Mouse (Mus musculus): ENCODE measurements at regions not wholly inside any gene's neighbourhood (a gene's known extent, or its start where the extent isn't known, plus 50 kb on each side); places are given as distances from the start of the nearest gene placed in this dataset.

DNA sequence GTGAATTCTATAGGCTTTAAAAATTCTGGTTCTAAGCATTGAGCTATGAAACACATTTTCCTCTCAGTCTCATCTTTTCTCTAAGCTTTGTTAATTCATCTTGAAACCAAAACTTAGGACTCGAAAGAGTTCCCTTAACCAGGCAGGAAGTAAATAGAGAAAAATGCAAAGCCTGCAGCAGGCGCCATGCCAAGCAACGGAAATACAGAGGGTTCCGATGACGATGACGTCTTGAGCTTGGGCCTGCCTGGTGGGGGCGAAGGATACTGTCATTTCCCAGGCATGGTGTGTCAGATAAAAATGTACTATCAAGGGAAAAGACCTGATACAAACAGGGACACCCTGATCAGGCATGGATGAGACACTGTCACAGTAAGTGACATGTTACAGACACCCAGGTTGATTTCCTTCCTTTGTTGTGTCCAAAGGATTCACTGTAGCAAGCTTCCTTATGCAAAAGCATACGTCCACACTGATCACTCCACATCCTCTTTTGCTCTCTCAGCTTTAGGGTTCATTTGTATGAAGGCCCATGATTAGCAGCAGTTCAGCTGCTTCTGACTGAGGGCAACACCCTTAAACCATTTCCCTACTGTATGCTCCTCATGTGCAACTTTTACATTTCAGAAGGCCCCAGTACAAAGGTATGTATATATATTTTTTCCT is 135.0 kb downstream of the Cemip2 start:
- no peaks in the 10 kb centered on the region for H3K4me1 ChIP-seq (ENCODE audit: insufficient read depth)
- TF ChIP-seq CTCF (IDR thresholded peaks at IDR 0.05; ENCODE audit: low read depth), result no peak
- peak; percentile 72 for TF ChIP-seq EP300 (IDR thresholded peaks at IDR 0.05; ENCODE audit: low read depth)
- DNase-seq, result peak; percentile 56
- no peaks in the 10 kb centered on the region for H3K36me3 ChIP-seq (replicated peaks; ENCODE audit: insufficient read depth, low read length)
- WGBS (ENCODE audit: insufficient replicate concordance), result 31% methylated on average over 8 of the region's 8 CpGs
- peak; percentile 78 for ATAC-seq
- H3K9ac ChIP-seq (replicated peaks), result no peak overlapping the region
- no peak overlapping the region for H3K4me2 ChIP-seq (ENCODE audit: low read depth, low read length)
- H3K9me3 ChIP-seq (ENCODE audit: low read length), result no peaks in the 10 kb centered on the region
- H3K4me3 ChIP-seq (ENCODE audit: low read depth, low read length), result no peak overlapping the region
- H3K27me3 ChIP-seq (ENCODE audit: insufficient read depth, low read length), result no peaks in the 10 kb centered on the region
- H3K27ac ChIP-seq (ENCODE audit: low read depth), result peak overlapping the region; percentile 49; the same call in 1 of the 2 replicates

DNA sequence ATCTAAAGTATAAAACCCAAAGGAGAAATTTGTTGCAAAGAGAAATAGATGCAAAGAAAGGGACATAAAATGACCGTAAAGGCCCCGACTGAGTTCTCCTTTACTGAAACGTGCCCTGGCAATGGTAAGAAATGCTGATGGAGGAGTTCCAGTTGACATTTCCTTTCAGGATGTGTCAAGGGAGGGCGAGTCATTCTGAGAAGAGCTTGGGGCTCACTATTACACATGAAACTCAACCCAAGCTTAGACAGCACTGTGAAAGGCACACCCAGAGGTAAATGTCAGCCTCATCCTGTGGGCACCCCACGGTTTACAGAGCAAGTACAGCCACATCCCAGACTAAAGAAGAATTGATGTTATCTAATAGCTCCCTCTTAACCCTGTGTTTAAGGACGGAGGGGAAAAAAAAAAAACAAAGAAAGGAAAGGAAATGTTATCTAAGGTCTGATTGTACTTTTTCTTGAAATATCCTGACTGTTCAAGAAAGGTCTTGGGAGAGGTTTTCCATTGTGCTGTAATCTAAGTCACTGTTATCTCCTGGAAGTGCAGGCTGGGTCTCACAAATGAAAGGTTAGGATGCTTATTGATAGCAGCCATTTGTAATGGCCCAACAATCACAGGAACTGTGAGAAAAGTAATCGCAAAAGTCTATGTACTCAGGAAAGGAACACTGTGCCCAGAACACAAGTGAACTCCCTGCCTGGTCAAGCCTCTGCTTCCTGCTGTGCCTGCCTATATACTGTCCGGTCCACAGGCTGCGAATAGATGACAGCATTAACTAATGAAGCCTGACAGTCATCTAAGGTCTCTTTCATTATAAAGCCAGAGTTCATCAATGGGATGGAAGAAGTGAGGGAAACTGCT is 135.8 kb downstream of the Cemip2 start:
- Histone ChIP-seq H3K4me3 (ENCODE audit: low read depth, low read length) (no peak overlapping the region), H3K27ac (ENCODE audit: low read depth) (peak overlapping the region; percentile 49; the same call in 1 of the 2 replicates), H3K27me3 (ENCODE audit: insufficient read depth, low read length) (no peaks in the 10 kb centered on the region), H3K9me3 (ENCODE audit: low read length) (no peaks in the 10 kb centered on the region), H3K4me1 (ENCODE audit: insufficient read depth) (no peaks in the 10 kb centered on the region), H3K9ac (replicated peaks) (no peak overlapping the region), H3K4me2 (ENCODE audit: low read depth, low read length) (no peak overlapping the region), H3K36me3 (replicated peaks; ENCODE audit: insufficient read depth, low read length) (no peaks in the 10 kb centered on the region)
- no peak for DNase-seq
- TF ChIP-seq EP300 (IDR thresholded peaks at IDR 0.05; ENCODE audit: low read depth), result peak; percentile 67
- TF ChIP-seq CTCF (IDR thresholded peaks at IDR 0.05; ENCODE audit: low read depth), result no peak
- 46% methylated on average over 9 of the region's 9 CpGs for WGBS (ENCODE audit: insufficient replicate concordance)
- peak; percentile 65 for ATAC-seq

DNA sequence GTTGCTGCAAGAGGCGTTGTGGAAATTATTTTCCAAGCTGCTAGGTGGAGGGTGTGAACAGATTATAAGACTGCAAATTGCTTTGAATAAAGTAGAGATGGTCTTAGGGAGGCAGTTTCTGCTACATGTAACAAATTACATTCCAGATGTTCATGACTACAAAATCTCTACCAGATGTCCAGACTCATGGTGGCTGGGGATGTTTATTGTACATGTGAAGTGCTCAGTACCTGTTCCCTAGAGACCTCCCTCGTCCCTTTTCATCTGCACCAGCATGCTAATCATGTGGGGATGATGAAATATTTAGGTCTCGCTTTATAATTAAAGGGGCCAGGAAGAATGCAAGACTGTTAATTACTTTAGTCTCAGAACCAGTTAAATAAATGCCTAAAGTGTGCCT is 136.5 kb downstream of the Cemip2 start:
- Histone ChIP-seq H3K9ac (replicated peaks) (no peak overlapping the region), H3K4me2 (ENCODE audit: low read depth, low read length) (no peak overlapping the region), H3K27ac (ENCODE audit: low read depth) (peak overlapping the region; percentile 16; the same call in 1 of the 2 replicates), H3K4me1 (ENCODE audit: insufficient read depth) (no peaks in the 10 kb centered on the region), H3K4me3 (ENCODE audit: low read depth, low read length) (no peak overlapping the region), H3K27me3 (ENCODE audit: insufficient read depth, low read length) (no peaks in the 10 kb centered on the region), H3K36me3 (replicated peaks; ENCODE audit: insufficient read depth, low read length) (no peaks in the 10 kb centered on the region), H3K9me3 (ENCODE audit: low read length) (no peaks in the 10 kb centered on the region)
- no peak for TF ChIP-seq EP300 (IDR thresholded peaks at IDR 0.05; ENCODE audit: low read depth)
- TF ChIP-seq CTCF (IDR thresholded peaks at IDR 0.05; ENCODE audit: low read depth), result no peak
- ATAC-seq (no peak), DNase-seq (no peak)
- 62% methylated on average over 3 of the region's 3 CpGs for WGBS (ENCODE audit: insufficient replicate concordance)

DNA sequence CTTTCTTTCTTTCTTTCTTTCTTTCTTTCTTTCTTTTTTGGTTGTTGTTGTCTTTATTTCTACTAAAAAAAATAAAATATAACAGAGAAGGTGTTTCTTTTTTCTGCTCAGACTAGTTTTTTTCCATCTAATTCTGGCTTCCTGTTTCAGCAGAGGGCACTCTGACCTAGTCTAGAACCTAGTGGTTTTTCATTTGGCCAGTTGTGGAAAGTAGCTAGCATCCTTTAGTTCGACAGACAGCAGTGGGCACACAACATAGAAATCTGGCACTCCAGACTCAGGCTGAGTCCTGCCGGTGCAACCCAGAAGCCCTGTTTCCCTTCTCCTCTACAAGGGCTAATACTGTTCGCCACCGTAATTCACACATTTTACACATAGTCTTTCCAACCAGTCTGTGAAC is 140.0 kb downstream of the Cemip2 start:
- Histone ChIP-seq H3K27ac (ENCODE audit: low read depth) (no peak overlapping the region), H3K9ac (replicated peaks) (no peak overlapping the region), H3K4me3 (ENCODE audit: low read depth, low read length) (no peak overlapping the region), H3K27me3 (ENCODE audit: insufficient read depth, low read length) (no peaks in the 10 kb centered on the region), H3K4me2 (ENCODE audit: low read depth, low read length) (no peak overlapping the region), H3K36me3 (replicated peaks; ENCODE audit: insufficient read depth, low read length) (no peaks in the 10 kb centered on the region), H3K9me3 (ENCODE audit: low read length) (no peaks in the 10 kb centered on the region), H3K4me1 (ENCODE audit: insufficient read depth) (no peaks in the 10 kb centered on the region)
- TF ChIP-seq EP300 (IDR thresholded peaks at IDR 0.05; ENCODE audit: low read depth) (no peak), CTCF (IDR thresholded peaks at IDR 0.05; ENCODE audit: low read depth) (no peak)
- DNase-seq, result no peak
- WGBS (ENCODE audit: insufficient replicate concordance), result 74% methylated on average over 4 of the region's 4 CpGs
- no peak for ATAC-seq

DNA sequence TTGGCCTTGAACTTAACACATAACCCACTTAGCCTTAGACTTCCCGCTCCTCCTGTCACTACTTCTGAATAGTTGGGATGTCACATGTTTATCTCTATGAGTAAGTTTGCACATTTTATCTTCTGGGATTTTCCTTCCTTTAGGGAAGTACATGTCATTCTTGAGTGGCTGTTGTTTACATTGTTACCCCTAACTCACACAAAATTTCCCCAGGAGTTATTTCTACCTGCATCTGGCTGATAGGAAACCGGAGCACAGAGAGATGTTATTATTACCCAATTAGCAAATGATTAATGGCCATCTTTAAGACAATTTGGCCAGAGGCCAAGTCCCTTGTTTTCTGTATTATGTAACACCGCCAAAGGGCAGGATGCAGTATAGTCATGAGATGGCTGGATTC is 140.9 kb downstream of the Cemip2 start:
- Histone ChIP-seq H3K4me1 (ENCODE audit: insufficient read depth) (no peaks in the 10 kb centered on the region), H3K4me2 (ENCODE audit: low read depth, low read length) (no peak overlapping the region), H3K36me3 (replicated peaks; ENCODE audit: insufficient read depth, low read length) (no peaks in the 10 kb centered on the region), H3K9me3 (ENCODE audit: low read length) (no peaks in the 10 kb centered on the region), H3K27ac (ENCODE audit: low read depth) (no peak overlapping the region), H3K27me3 (ENCODE audit: insufficient read depth, low read length) (no peaks in the 10 kb centered on the region), H3K4me3 (ENCODE audit: low read depth, low read length) (no peak overlapping the region), H3K9ac (replicated peaks) (no peak overlapping the region)
- DNase-seq (no peak), ATAC-seq (peak; percentile 49)
- WGBS (ENCODE audit: insufficient replicate concordance), result 49% methylated on average over 3 of the region's 3 CpGs
- TF ChIP-seq CTCF (IDR thresholded peaks at IDR 0.05; ENCODE audit: low read depth) (no peak), EP300 (IDR thresholded peaks at IDR 0.05; ENCODE audit: low read depth) (peak; percentile 68; the same call in 1 of the 2 replicates)

DNA sequence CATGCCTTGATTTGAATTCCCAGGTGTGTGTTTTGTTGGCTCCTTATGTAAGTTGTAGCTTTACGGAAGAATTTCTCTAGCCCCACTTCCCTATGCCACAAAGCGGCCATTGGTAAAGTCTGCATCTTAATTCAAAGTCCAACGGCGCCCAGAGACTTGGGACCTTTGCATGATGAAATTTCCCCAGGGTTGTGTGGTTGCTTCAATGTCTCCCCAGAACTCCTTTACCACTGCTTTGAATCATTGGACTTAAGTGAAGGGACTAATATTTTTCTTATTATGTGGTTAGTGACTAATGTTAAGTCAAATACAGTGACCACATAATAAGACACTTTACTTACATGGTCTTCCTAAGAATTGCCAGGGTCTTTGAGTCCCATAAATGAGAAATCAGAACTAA is 162.0 kb downstream of the Cemip2 start:
- DNase-seq (no peak), ATAC-seq (no peak)
- whole genome bisulfite sequencing (ENCODE audit: insufficient replicate concordance), result 73% methylated on average over 4 of the region's 4 CpGs
- Histone ChIP-seq H3K9me3 (ENCODE audit: low read length) (no peaks in the 10 kb centered on the region), H3K27ac (ENCODE audit: low read depth) (no peak overlapping the region), H3K4me2 (ENCODE audit: low read depth, low read length) (no peak overlapping the region), H3K27me3 (ENCODE audit: insufficient read depth, low read length) (no peaks in the 10 kb centered on the region), H3K36me3 (replicated peaks; ENCODE audit: insufficient read depth, low read length) (no peaks in the 10 kb centered on the region), H3K9ac (replicated peaks) (no peak overlapping the region), H3K4me3 (ENCODE audit: low read depth, low read length) (no peak overlapping the region), H3K4me1 (ENCODE audit: insufficient read depth) (no peaks in the 10 kb centered on the region)
- TF ChIP-seq EP300 (IDR thresholded peaks at IDR 0.05; ENCODE audit: low read depth) (no peak), CTCF (IDR thresholded peaks at IDR 0.05; ENCODE audit: low read depth) (no peak)

Data from liver, postnatal 0 days (tissue).